Mouse (Mus musculus) cerebellum, adult 11 months (tissue): ENCODE data around the gene Oca2.

Experiments used
- DNase-seq: peaks from one replicate; pipeline ENCODE4 v3.0.0; 2022

The Oca2 gene

DNA sequence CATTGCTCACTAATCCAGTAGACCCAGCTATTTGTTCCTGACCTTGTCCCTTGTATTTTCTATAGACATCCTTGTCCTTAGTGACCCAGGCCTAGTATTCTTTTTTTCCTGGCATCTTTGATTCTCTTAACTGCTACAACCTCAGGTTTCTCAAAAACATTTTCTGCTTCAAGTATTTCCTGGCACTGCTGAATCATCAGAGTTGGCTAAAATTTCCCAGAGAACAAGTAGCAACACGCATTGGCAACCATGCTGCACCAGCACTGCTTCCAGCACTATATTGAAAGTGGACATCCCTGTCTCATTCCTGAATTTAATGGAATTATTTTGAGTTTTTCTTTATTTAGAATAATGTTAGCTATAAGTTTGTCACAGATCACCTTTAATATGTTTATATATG is 143.1 kb downstream of the Oca2 start:
- DNase-seq, result peak; percentile 0

DNA sequence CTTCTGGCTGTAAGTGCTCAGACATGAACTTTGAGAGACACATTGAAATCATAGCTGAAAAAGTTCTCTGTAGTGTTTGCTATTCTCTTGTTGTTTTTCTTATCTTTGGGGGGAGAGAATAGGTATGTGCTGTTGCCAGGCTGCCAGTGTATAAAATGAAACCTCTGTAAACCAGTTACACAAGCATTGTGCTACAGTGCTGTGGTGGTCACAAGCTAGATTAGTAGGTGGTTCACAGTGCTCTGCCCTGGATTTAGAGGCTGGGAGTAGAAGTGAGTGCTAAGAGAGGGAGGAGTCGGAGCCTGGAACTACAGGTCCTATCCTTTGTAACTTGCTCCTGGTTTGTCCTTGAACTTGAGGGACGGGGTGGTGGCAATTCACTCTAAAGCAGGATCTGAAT is 148.7 kb downstream of the Oca2 start:
- DNase-seq, result no peak

DNA sequence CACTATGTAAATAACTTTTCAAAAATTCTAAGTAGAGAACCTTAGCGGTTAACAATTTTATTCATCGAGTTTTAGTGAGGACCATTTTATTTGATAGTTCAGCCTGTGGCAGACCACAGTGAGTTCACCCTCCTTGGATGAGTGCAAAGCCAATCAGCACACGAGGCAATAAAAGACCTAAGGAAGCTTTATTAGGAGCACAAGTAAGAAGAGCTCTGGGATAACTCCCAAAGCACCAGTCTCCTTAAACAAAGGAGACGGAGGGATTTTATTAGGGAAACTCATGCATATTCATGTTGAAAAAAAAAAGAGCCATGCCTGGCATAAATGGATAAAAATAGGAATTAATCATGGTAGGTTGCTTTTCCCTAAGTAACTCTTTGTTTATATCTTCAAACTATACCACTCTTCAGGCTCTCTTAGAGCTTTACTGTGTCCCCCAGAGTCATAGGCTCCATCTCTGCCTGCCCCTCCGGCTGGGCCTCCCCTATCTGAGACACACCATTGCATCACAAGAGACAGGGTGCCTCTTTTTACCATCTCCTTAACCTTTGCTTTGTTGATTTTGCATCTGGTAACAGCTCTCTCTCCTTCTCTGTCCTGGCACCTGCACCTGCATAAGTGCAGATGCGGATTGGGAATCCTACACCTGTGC is 178.7 kb downstream of the Oca2 start:
- no peak for DNase-seq

DNA sequence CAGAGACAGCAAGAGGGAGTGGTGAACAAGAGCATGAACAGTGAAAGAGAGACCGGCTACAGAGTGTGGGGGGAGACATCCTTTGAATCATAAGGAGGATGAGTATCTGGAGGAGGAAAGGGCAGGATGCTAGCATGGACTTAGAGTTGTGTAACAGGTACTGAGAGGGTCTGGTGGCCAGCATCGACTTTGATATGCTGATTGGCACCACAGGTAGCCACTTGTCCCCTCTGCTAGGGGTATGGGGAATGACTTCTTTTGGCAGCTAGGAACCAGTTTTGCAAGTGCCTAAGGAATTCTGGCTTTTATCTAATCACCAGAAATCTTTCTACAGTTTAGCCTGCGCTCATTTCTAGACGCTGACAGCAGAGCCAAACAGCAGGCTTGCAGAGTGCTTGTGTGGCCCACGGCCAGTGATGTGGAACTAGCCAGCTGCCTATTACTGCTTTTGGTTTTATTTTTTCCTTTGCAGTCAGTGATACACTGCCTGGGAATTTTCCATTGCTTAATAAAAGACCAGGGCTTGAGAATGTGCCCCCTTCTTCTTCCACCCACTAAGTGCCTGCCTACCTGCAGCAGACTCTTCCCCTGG is 179.8 kb downstream of the Oca2 start:
- no peak for DNase-seq

DNA sequence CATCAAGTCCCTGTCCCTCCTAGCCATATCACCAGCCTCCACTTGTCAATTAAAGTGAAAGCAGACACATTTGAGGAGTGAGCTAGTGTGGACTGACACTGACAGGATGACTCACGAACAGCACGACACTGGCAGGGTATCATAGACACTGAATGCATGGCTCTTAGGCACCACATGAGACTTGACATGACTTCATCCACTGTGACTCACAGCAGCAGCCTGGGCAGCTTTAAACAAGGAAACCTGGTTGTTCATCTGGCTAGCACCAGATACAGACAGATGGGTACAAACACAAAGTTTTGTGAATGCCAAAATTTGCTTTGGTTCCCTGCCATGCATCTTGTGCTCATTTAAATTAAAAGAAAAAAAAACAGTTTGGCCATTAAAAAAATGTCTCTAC is 182.4 kb downstream of the Oca2 start:
- no peak for DNase-seq

DNA sequence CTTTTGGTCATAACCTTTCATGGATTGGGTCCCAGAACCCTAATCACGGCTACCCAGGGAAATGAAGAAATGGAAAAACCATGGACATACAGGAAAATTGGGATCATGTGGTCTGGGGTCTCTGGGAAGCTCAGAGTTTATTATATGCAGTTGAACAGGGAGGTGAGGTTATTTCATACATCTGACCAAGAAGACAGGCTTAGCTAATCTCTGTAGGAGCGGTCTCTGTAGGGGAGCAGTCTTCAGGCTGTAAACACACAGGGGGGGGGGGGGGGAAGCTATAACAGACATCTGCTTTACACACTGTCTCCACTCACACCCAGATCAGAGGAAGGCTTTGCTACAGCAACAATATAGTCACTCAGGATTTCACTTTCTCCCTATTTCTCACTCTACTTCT is 184.0 kb downstream of the Oca2 start:
- DNase-seq, result no peak

DNA sequence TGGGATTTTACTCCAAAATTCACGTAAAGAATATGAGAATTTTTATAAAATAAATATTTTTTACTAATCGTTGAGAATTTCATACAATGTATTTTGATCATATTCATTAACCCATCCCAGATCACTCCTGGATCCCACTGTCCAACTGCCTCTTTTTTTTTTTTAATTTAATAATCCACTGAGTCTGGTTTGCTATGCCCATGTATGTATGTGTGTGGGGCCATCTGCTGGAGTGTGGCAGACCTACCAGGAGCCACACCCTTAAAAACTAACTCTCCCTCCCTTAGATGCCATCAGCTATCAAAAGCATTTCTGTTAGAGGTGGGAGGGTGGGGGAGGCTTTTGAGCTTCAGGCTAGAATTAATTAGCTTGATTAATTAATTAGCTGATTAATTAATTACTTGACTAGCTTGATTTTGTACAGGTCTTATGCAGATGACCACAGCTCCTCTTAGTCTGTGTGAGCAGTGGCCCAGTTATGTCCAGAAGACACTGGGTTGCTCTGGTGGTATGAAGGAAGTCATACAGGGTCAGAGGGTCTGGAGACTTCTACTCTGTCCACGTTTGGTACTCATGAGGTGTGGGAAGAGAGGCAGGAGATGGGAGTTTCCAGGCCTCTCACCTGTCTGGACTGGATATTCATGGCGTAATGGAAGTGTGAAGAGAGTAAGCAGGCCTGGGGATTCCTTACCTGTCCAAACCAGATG is 221.4 kb downstream of the Oca2 start:
- no peak for DNase-seq

DNA sequence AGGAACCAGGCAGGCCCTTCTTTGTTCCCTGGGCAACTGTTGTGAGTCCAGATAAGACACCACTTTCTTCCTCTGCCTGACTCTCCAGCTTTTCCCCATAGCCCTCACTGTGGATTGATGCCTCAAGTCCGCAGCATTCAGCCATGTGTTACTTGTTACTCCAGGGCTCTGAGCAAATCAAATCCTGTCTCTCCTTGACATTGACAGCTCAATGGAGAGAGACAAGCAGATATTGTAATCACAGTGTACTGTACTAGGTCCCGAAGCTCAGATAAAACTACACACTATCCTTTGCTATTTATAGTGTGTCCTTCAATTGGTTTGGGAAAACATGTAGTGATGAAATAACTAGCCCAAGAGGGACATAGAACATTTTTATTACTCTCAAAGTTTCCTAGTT is 258.7 kb downstream of the Oca2 start:
- DNase-seq, result no peak

DNA sequence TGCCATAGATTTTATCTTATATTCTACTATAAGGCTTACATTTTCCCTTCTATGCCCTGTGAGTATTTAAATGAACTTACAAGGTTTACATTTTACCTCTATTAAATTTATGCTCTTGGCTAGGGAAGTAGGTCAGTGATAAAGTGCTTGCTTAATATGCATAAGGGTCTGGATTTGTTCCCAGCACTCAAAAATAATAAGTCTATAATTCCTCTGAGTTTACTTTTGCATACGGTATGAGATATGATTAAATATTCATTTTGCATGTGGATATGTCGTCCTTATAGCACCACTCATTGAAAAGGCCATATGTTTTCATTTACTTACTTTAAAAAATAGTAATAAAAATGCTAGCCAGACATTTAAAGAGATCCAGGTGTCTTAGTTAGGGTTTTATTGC is 259.8 kb downstream of the Oca2 start:
- no peak for DNase-seq

DNA sequence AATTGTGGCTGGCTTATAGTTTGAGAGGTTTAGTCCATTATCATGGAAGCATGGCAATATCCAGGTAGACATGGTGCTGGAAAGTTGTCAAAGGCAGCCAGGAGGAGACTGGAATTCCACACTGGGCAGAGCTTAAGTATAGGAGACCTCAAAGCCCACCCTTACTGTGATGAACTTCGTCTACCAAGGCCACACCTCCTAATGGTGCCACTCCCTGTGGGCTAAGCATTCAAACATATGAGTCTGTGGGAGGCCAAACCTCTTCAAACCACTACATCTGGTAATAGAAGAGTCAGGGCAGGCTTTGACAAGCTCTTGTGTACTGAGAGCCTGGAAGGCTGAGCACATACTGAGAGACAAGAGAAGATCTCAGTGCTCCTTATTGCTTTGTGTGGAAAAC is 260.2 kb downstream of the Oca2 start:
- DNase-seq, result no peak

DNA sequence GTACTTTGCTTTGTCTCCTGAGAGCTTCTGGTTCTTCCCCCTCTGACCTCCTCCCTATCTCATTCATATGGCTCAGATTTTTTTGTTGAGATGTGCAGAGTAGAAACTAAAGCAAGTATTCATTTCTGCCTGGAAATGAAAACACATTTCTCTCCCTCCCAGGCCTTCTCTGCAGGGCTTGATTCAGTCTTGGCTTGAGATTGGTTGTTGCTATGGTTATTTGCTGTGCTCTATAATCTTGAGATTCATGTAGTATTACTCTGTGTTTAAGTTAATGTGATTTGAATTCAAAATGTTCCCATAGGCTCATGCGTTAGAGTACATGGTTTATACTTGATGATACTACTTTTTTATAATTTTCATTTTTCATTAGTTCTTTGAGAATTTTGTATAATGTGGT is 260.9 kb downstream of the Oca2 start:
- no peak for DNase-seq

DNA sequence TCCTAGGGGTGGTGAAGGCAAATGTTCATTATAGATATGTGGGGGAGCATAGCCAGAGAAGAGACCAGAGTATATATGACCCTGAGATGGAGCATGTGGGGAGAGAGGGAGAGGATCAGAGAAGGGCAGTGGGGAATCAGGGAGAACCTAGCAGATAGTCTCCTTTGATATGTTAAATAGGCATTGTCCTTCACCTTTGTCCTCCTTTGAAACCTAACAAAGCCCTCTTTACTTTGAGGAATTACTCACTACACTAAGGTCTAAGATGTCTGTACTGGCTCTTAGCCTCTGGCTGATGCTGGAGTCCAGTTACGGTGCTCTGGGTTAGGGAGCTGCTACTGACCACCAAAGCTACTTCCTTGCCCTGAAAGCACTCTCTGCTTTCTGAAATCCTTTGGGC is 279.0 kb downstream of the Oca2 start:
- no peak for DNase-seq

DNA sequence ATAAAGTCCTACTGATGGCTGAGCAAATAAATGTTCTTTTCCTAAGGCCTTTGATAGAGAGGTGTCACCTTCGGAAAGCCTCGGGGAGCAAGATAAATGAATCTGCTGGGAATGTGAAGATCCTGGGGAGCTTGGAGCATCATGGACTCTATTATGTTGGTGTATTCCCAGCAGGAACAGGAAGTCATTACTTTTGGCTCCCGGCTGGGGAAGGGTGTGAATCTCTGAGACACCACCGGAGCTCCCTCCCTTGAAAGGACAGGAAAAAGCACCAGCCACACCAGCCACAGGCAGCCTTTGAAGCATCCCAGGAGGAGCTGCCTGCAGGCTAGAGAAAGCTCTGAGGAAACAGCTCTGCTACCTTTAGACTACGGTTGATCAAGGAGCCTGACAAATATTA is 280.2 kb downstream of the Oca2 start:
- DNase-seq, result no peak

DNA sequence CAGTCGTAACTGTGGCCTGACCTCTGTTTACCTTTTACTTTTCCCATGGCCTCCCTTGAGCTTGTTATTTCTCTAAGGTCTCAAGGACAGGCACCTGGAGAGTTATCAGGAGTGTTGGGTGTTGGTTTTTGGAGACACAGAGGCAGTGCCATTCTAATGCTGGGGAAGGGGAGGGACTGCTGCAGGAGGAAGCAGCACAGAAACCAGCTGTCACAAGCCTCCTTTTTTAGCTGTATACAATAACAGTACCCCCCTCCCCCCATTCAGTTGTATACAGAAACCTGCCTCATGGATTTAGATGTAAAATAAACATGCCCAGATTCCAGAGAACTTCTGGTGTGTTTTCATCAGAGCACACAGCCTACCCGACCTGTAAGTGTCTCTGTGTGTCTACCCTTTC is 295.3 kb downstream of the Oca2 start:
- no peak for DNase-seq

DNA sequence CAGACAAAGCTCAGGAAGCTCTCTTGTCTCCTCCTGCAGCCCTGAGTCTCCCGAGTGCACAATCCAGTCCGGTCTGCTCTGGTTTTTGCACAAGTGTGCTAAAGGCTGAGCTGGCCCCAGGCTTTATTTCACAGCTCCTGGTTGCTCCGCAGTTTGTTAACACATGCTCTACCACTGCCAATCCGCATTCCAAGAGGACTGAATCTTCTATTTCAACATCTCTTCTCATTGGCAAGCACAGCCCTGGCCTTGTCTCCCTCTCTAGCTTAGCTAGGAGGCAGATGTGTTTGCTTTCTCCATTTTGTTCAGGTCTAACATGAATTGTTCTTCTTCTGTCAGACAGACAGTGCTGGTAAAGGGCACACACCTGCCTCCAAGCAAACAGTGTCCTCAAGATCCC is 309.7 kb downstream of the Oca2 start:
- DNase-seq, result no peak

DNA sequence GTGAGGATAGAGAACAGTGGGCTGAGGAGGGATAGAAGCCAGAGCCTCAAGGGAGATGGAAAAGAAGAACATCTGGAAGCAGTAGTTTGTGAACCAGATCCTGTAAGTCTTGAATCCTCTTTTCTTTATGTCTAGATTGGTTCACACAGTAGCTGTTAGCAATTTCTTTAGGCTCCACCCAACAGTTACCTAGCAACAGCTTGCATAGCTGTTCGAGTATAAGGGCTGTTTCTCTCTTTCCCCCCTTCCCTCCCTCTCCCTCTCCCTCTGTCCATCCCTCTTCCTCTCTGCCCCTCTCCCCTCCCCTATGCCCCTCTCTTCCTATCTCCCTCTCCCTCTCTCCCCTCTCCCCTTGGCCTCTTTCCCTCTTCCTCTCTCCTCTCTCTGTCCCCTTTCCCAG is 312.2 kb downstream of the Oca2 start:
- no peak for DNase-seq
